In genomic region chr6:43665677-43666546, GRCm38 (mm10) we compare ENCODE assay signal across 8 mouse cellular contexts. TPM values are rescaled to one million over a fixed set of nuclear protein-coding genes. Genes with fewer than 3 reads are reported as not detected.
A peak's percentile ranks its signal among the peaks of the same experiment; 100 is the strongest.
DNase-seq lines count a peak whose midpoint lies in the region; ATAC-seq and TF ChIP-seq lines count a peak whose summit lies in the region.

TSS of gene Tpk1 (minus strand) at chr6:43666278.

- H3K4me3 ChIP-seq in MEL (ENCODE audit: control insufficient read depth in 1 of 2, insufficient read depth in 1 of 2, low read depth in 2 of 2, low read length in 2 of 2): peak within 1 kb of the TSS; percentile 87 to 96
- peak within 1 kb of the TSS; percentile 89 for H3K4me3 ChIP-seq in cerebellum, adult 2 months (replicated peaks; ENCODE audit: insufficient read depth, low read depth, low read length)
- H3K4me3 ChIP-seq in forebrain, postnatal 0 days (ENCODE audit: low read depth, low read length): peak within 1 kb of the TSS; percentile 68
- peak within 1 kb of the TSS; percentile 60 for H3K4me3 ChIP-seq in lung, embryonic 15.5 days

- no peaks in the 10 kb centered on the region for H3K27me3 ChIP-seq in MEL (ENCODE audit: control insufficient read depth in 1 of 2, insufficient read depth in 2 of 2, low read length in 2 of 2)
- no peaks in the 10 kb centered on the region for H3K27me3 ChIP-seq in cerebellum, adult 2 months (ENCODE audit: control insufficient read depth, insufficient read depth, low read length)
- H3K27me3 ChIP-seq in forebrain, postnatal 0 days (ENCODE audit: insufficient read depth, low read length): no peaks in the 10 kb centered on the region
- H3K27me3 ChIP-seq in lung, embryonic 15.5 days: no peaks in the 10 kb centered on the region

- H3K79me2 ChIP-seq in MEL (ENCODE audit: control insufficient read depth, insufficient read depth, low read length, poor library complexity): peaks cover 5% of the 10 kb centered on the region

- no peak for TF ChIP-seq RAD21 in MEL (IDR thresholded peaks at IDR 0.05; ENCODE audit: low read depth, low read length)

- 0 out of 4 replicates have a peak, but pooled peaks of 1 of the 2 experiments have one; percentile 24 for TF ChIP-seq EP300 in MEL (IDR thresholded peaks at IDR 0.05; ENCODE audit: low read depth in 1 of 2, low read length in 2 of 2)

- peak within 1 kb of the TSS; percentile 58 for H3K27ac ChIP-seq in MEL (ENCODE audit: control insufficient read depth, low read depth, low read length)
- H3K27ac ChIP-seq in cerebellum, adult 2 months (ENCODE audit: insufficient read depth, low read length): peak within 1 kb of the TSS; percentile 94
- peak within 1 kb of the TSS; percentile 92 for H3K27ac ChIP-seq in forebrain, postnatal 0 days (ENCODE audit: low read depth, low read length)
- H3K27ac ChIP-seq in lung, embryonic 15.5 days: peak within 1 kb of the TSS; percentile 94

- peak within 1 kb of the TSS; percentile 91 for H3K9ac ChIP-seq in MEL (ENCODE audit: control insufficient read depth, low read depth, low read length, poor library complexity, severe bottlenecking)
- H3K9ac ChIP-seq in forebrain, postnatal 0 days: peak within 1 kb of the TSS; percentile 82
- peak within 1 kb of the TSS; percentile 68 for H3K9ac ChIP-seq in lung, embryonic 15.5 days

- H3K36me3 ChIP-seq in MEL (ENCODE audit: control insufficient read depth in 1 of 2, insufficient read depth in 2 of 2, low read length in 2 of 2): peaks cover 0 to 45% of the 10 kb centered on the region in 2 experiments; a peak in 2 of 4 replicates
- H3K36me3 ChIP-seq in forebrain, postnatal 0 days (ENCODE audit: insufficient read depth): no peaks in the 10 kb centered on the region
- H3K36me3 ChIP-seq in lung, embryonic 15.5 days: no peaks in the 10 kb centered on the region

- DNase-seq in MEL (ENCODE audit: low read depth, low spot score): peak; percentile 94
- DNase-seq in cerebellum, adult 2 months: peak; percentile 94 to 96
- DNase-seq in forebrain, postnatal 0 days: peak; percentile 99
- DNase-seq in heart, postnatal 4 days: peak; percentile 94
- DNase-seq in layer of hippocampus, adult 8-10 months (ENCODE audit: low spot score in 2 of 2): peak; percentile 86 to 87
- DNase-seq in ovary, adult 18-20 months (ENCODE audit: low spot score): peak; percentile 86
- peak; percentile 97 for DNase-seq in thymus, postnatal 0 days (ENCODE audit: low spot score)

- peak within 1 kb of the TSS; percentile 76 for H3K4me2 ChIP-seq in forebrain, postnatal 0 days (ENCODE audit: low read depth)
- peak within 1 kb of the TSS; percentile 51 for H3K4me2 ChIP-seq in lung, embryonic 15.5 days

- H3K9me3 ChIP-seq in MEL (replicated peaks; ENCODE audit: insufficient read depth, low read length): no peaks in the 10 kb centered on the region
- H3K9me3 ChIP-seq in forebrain, postnatal 0 days (ENCODE audit: low read length): no peaks in the 10 kb centered on the region
- no peaks in the 10 kb centered on the region for H3K9me3 ChIP-seq in lung, embryonic 15.5 days

- peak; percentile 98 for ATAC-seq in forebrain, postnatal 0 days
- ATAC-seq in lung, embryonic 15.5 days (ENCODE audit: borderline replicate concordance, extremely low read depth, low FRiP score, low TSS enrichment): peak; percentile 98

- no peak for TF ChIP-seq CTCF in MEL (IDR thresholded peaks at IDR 0.05 in 2 of 3, conservative IDR thresholded peaks at IDR 0.05 in 1 of 3; ENCODE audit: control insufficient read depth in 1 of 3, insufficient read depth in 1 of 3, low read depth in 2 of 3, low read length in 3 of 3, poor library complexity in 1 of 3, severe bottlenecking in 1 of 3)
- no peak for TF ChIP-seq CTCF in cerebellum, adult 2 months (IDR thresholded peaks at IDR 0.05; ENCODE audit: borderline replicate concordance, insufficient read depth, low read depth, low read length)
- peak; percentile 26; the same call in 1 of the 2 replicates for TF ChIP-seq CTCF in forebrain, postnatal 0 days (IDR thresholded peaks at IDR 0.05; ENCODE audit: low read depth)

- WGBS in cerebellum, adult 2 months: under 1% methylated on average over 62 of the region's 63 CpGs
- under 1% methylated on average over 59 of the region's 63 CpGs for WGBS in forebrain, postnatal 0 days
- WGBS in lung, embryonic 15.5 days: under 1% methylated on average over 61 of the region's 63 CpGs

- H3K4me1 ChIP-seq in MEL (ENCODE audit: control insufficient read depth in 1 of 2, insufficient read depth in 2 of 2, low read length in 2 of 2): peaks cover 15 to 21% of the 10 kb centered on the region in 2 experiments
- peaks cover 3% of the 10 kb centered on the region; the same call in 1 of the 2 replicates for H3K4me1 ChIP-seq in cerebellum, adult 2 months (ENCODE audit: control insufficient read depth, insufficient read depth, low read length)
- no peaks in the 10 kb centered on the region for H3K4me1 ChIP-seq in forebrain, postnatal 0 days (ENCODE audit: insufficient read depth)
- 0 out of 2 replicates have a peak, but pooled peaks cover 6% of the 10 kb centered on the region for H3K4me1 ChIP-seq in lung, embryonic 15.5 days

- TF ChIP-seq POLR2A in MEL (IDR thresholded peaks at IDR 0.05; ENCODE audit: control insufficient read depth in 1 of 2, insufficient read depth in 1 of 2, low read depth in 1 of 2, low read length in 2 of 2, poor library complexity in 1 of 2): peak; percentile 76 to 84; a peak in 3 of 4 replicates
- peak; percentile 61 for TF ChIP-seq POLR2A in cerebellum, adult 2 months (IDR thresholded peaks at IDR 0.05; ENCODE audit: borderline replicate concordance, insufficient read depth, low read length)

TF ChIP-seq in MEL, 35 proteins besides CTCF, POLR2A, EP300 and RAD21:
- TF ChIP-seq ELF1 (IDR thresholded peaks at IDR 0.05; ENCODE audit: low read depth, low read length) (peak; percentile 63; the same call in 1 of the 2 replicates), MYC (IDR thresholded peaks at IDR 0.05; ENCODE audit: low read depth, low read length) (peak; percentile 32; the same call in 1 of the 2 replicates), RCOR1 (IDR thresholded peaks at IDR 0.05; ENCODE audit: low read depth, low read length) (no peak), ZNF384 (IDR thresholded peaks at IDR 0.05; ENCODE audit: low read depth, low read length) (peak; percentile 79), ZC3H11A (IDR thresholded peaks at IDR 0.05; ENCODE audit: low read depth, low read length) (0 out of 2 replicates have a peak, but pooled peaks have one; percentile 11), MAFK (IDR thresholded peaks at IDR 0.05; ENCODE audit: borderline replicate concordance, low read depth, low read length) (no peak), MXI1 (IDR thresholded peaks at IDR 0.05; ENCODE audit: low read depth, low read length) (peak; percentile 73), NRF1 (IDR thresholded peaks at IDR 0.05; ENCODE audit: insufficient read depth, low read depth, low read length, poor library complexity, severe bottlenecking) (peak; percentile 32; the same call in 1 of the 2 replicates), MAZ (IDR thresholded peaks at IDR 0.05; ENCODE audit: low read depth, low read length) (peak; percentile 76; the same call in 1 of the 2 replicates), SIN3A (IDR thresholded peaks at IDR 0.05; ENCODE audit: low read length) (peak; percentile 73; the same call in 1 of the 2 replicates), ZMIZ1 (IDR thresholded peaks at IDR 0.05; ENCODE audit: low read depth, low read length) (peak; percentile 68; the same call in 1 of the 2 replicates), TBP (IDR thresholded peaks at IDR 0.05; ENCODE audit: low read depth, low read length) (peak; percentile 58; the same call in 1 of the 2 replicates), HCFC1 (IDR thresholded peaks at IDR 0.05; ENCODE audit: low read depth, low read length) (peak; percentile 80), GABPA (IDR thresholded peaks at IDR 0.05; ENCODE audit: low read depth, low read length) (no peak), NELFE (IDR thresholded peaks at IDR 0.05; ENCODE audit: low read depth, low read length) (peak; percentile 72)

RNA-seq across cellular contexts. Expression of gene Tpk1, which starts in this region (rescaled TPM):
- total RNA-seq in MEL (2012; rRNA removed): 3.5 and 4.2 TPM in 2 replicates
- polyA plus RNA-seq in MEL (2012; ENCODE audit: insufficient read depth in 1 of 2, insufficient read length in 2 of 2, low read depth in 1 of 2, low replicate concordance in 2 of 2, missing spikeins in 1 of 2): 10 to 100 TPM in 1 of 2 experiments, not detected in 1; 12.6 TPM
- 5.0 and 5.2 TPM in 2 replicates for polyA plus RNA-seq in cerebellum, adult 2 months (2012; rRNA removed)
- 4.5 and 4.7 TPM in 2 replicates for total RNA-seq in forebrain, postnatal 0 days (2014; rRNA removed)
- polyA plus RNA-seq in forebrain, postnatal 0 days (2015; fragmentation: Nextera tagmentation; extraction: Ambion mirVana): 4.5 and 5.0 TPM in 2 replicates
- total RNA-seq in heart, postnatal 4 days (2021): 1 to 10 TPM; 5.5 to 6.2 TPM
- 10 to 100 TPM in 1 of 4 experiments, 1 to 10 TPM in 3; 2.1 to 10.6 (median 4.0) TPM for total RNA-seq in layer of hippocampus, adult 8-10 months (2022)
- 11.1 and 11.5 TPM in 2 replicates for polyA plus RNA-seq in lung, embryonic 15.5 days (2015; fragmentation: Nextera tagmentation; extraction: Ambion mirVana)
- 11.0 and 11.7 TPM in 2 replicates for polyA plus RNA-seq in thymus, postnatal 0 days (2015; fragmentation: Nextera tagmentation; extraction: Ambion mirVana)

Comparison
In these comparisons a context has a peak if more than half of its experiments do, and no peak if none do; other contexts are left out.
1. Peak in every context shown above with its lines: DNase-seq, ATAC-seq, H3K4me3 ChIP-seq and H3K27ac ChIP-seq.